Mouse (Mus musculus): ENCODE results near the gene Pdlim1. TPM values are rescaled to one million over a fixed set of nuclear protein-coding genes. Genes with fewer than 3 reads are reported as not detected.
"Not testable (repeated sequence)": the region's sequence is repeated elsewhere in the genome, so short reads cannot be mapped to it uniquely, and the experiment has no call there.

Gene Pdlim1
- polyA plus RNA-seq, 1 experiment from 2014 or later: 76.7 TPM

- Histone ChIP-seq H3K36me3 (ENCODE audit: control insufficient read depth, insufficient read depth, low read length) (no peaks in the 10 kb centered on the region), H3K27ac (ENCODE audit: low read depth, low read length) (no peak overlapping the region), H3K9ac (ENCODE audit: low read length) (no peak overlapping the region), H3K27me3 (ENCODE audit: control insufficient read depth, insufficient read depth, low read length) (no peaks in the 10 kb centered on the region), H3K9me3 (ENCODE audit: control insufficient read depth, low read length) (no peaks in the 10 kb centered on the region), H3K4me1 (ENCODE audit: control insufficient read depth, insufficient read depth, low read length) (no peaks in the 10 kb centered on the region), H3K4me2 (no peak overlapping the region), H3K4me3 (ENCODE audit: low read depth, low read length) (no peak overlapping the region)
- WGBS: 84% methylated on average over 5 of the region's 5 CpGs
- ATAC-seq (ENCODE audit: low FRiP score) (no peak), DNase-seq (ENCODE audit: low spot score, missing footprints) (no peak)
Observed at GRCm38 (mm10) chr19:40220878-40221277, 50.8 kb downstream of the Pdlim1 start.

DNA sequence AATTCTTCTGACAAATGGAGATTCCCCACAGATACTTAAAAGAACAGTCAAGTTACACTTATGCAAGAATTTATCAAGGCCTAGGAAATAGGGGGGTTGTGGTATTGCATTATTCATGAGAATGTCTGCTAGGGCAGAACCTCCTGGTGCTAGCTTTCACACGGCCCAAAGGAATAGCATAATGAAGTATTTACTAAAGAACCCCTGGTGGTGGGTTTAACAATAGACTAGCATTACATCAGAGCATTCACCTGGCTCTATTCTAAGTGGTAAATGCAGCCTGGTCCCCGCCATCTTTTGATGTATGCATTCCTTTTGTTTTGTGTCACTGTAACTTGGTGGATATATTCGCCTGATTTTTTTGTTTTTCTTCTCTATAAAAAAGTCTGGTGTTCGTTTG is 68.7 kb downstream of the Pdlim1 start:
- H3K27ac ChIP-seq (ENCODE audit: low read depth, low read length); ATAC-seq (ENCODE audit: low FRiP score); H3K4me2 ChIP-seq; H3K9me3 ChIP-seq (ENCODE audit: control insufficient read depth, low read length); DNase-seq (ENCODE audit: low spot score, missing footprints); H3K27me3 ChIP-seq (ENCODE audit: control insufficient read depth, insufficient read depth, low read length); H3K9ac ChIP-seq (ENCODE audit: low read length); H3K4me1 ChIP-seq (ENCODE audit: control insufficient read depth, insufficient read depth, low read length); H3K4me3 ChIP-seq (ENCODE audit: low read depth, low read length); H3K36me3 ChIP-seq (ENCODE audit: control insufficient read depth, insufficient read depth, low read length): not testable (repeated sequence)
- 50% methylated on average over 4 of the region's 4 CpGs for WGBS

- no peak overlapping the region for H3K4me2 ChIP-seq
- no peaks in the 10 kb centered on the region for H3K36me3 ChIP-seq (ENCODE audit: control insufficient read depth, insufficient read depth, low read length)
Observed at GRCm38 (mm10) chr19:40190596-40190995, 81.0 kb downstream of the Pdlim1 start.

DNA sequence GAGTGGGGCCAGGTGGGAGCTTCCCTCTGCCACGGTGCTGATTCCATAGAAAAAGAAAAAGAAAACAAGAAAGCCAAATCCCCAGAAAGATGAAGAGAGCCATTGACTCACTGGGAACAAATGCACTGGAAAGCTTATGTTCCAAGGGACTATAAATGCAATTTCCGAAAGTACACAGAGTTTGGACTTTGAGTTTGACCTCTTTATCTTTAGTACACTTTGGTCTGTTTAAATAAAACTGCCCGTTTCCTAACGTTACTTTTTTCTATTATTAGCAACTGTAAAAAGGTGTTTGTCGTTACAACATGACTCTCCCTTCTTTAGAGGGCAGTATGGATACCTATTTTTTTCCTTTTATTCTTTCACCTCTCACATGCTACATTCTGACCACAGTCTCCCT is 84.5 kb downstream of the Pdlim1 start, which contains the start of gene Cyp2c70:
Cyp2c70 (minus strand) TSS at position 174 of the 400 bp plus-strand sequence.
- ATAC-seq (ENCODE audit: low FRiP score): no peak
- no peak within 1 kb of the TSS for H3K9ac ChIP-seq (ENCODE audit: low read length)
- WGBS: 83% methylated on average over 5 of the region's 5 CpGs
- no peaks in the 10 kb centered on the region for H3K27me3 ChIP-seq (ENCODE audit: control insufficient read depth, insufficient read depth, low read length)
- no peaks in the 10 kb centered on the region for H3K4me1 ChIP-seq (ENCODE audit: control insufficient read depth, insufficient read depth, low read length)
- H3K36me3 ChIP-seq (ENCODE audit: control insufficient read depth, insufficient read depth, low read length): no peaks in the 10 kb centered on the region
- no peak for DNase-seq (ENCODE audit: low spot score, missing footprints)
- H3K4me2 ChIP-seq: no peak within 1 kb of the TSS
- no peaks in the 10 kb centered on the region for H3K9me3 ChIP-seq (ENCODE audit: control insufficient read depth, low read length)
- H3K4me3 ChIP-seq (ENCODE audit: low read depth, low read length): no peak within 1 kb of the TSS
- no peak within 1 kb of the TSS for H3K27ac ChIP-seq (ENCODE audit: low read depth, low read length)

More at GRCm38 (mm10) chr19:40190596-40190995, 81.0 kb downstream of the Pdlim1 start:
- no peaks in the 10 kb centered on the region for H3K4me1 ChIP-seq (ENCODE audit: control insufficient read depth, insufficient read depth, low read length)
- H3K4me3 ChIP-seq (ENCODE audit: low read depth, low read length): no peak overlapping the region
- WGBS: 93% methylated on average over 10 of the region's 10 CpGs
- DNase-seq (ENCODE audit: low spot score, missing footprints) (no peak), ATAC-seq (ENCODE audit: low FRiP score) (no peak)
- no peaks in the 10 kb centered on the region for H3K9me3 ChIP-seq (ENCODE audit: control insufficient read depth, low read length)
- no peaks in the 10 kb centered on the region for H3K27me3 ChIP-seq (ENCODE audit: control insufficient read depth, insufficient read depth, low read length)
- H3K27ac ChIP-seq (ENCODE audit: low read depth, low read length): no peak overlapping the region
- no peak overlapping the region for H3K9ac ChIP-seq (ENCODE audit: low read length)

DNA sequence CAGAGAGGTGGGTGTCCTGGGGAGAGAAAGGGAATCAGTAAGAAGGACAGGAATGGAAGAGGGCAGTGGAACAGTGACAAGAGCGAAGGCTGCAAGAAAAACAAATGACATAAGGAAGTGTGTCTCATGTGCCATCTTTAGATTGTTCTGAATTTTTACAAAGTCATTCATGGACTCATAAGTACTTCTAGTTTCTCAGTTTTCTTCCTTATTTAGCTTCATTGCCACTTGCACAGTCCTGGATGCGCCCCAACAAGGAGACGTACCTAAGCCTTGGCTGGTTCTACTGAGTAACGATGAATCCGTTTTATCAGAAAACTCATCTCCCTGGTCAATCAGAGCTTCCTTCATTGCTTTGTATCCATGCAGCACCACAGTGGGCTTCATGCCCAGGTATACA is 88.0 kb downstream of the Pdlim1 start:
- no peak for ATAC-seq (ENCODE audit: low FRiP score)

GRCm38 (mm10) chr19:40178311-40178710 is 93.3 kb downstream of the Pdlim1 start:
- Histone ChIP-seq H3K9ac (ENCODE audit: low read length) (no peak overlapping the region), H3K36me3 (ENCODE audit: control insufficient read depth, insufficient read depth, low read length) (no peaks in the 10 kb centered on the region), H3K4me3 (ENCODE audit: low read depth, low read length) (no peak overlapping the region), H3K27me3 (ENCODE audit: control insufficient read depth, insufficient read depth, low read length) (no peaks in the 10 kb centered on the region), H3K4me2 (no peak overlapping the region), H3K9me3 (ENCODE audit: control insufficient read depth, low read length) (no peaks in the 10 kb centered on the region), H3K27ac (ENCODE audit: low read depth, low read length) (no peak overlapping the region), H3K4me1 (ENCODE audit: control insufficient read depth, insufficient read depth, low read length) (no peaks in the 10 kb centered on the region)
- WGBS: 92% methylated on average over 4 of the region's 4 CpGs
- ATAC-seq (ENCODE audit: low FRiP score) (no peak), DNase-seq (ENCODE audit: low spot score, missing footprints) (no peak)

More for the DNA sequence above, 88.0 kb downstream of the Pdlim1 start:
- no peak overlapping the region for H3K9ac ChIP-seq (ENCODE audit: low read length)
- WGBS: 95% methylated on average over 5 of the region's 5 CpGs
- H3K27me3 ChIP-seq (ENCODE audit: control insufficient read depth, insufficient read depth, low read length): no peaks in the 10 kb centered on the region
- H3K4me2 ChIP-seq: no peak overlapping the region
- no peak overlapping the region for H3K4me3 ChIP-seq (ENCODE audit: low read depth, low read length)
- DNase-seq (ENCODE audit: low spot score, missing footprints): no peak
- H3K36me3 ChIP-seq (ENCODE audit: control insufficient read depth, insufficient read depth, low read length): no peaks in the 10 kb centered on the region
- no peak overlapping the region for H3K27ac ChIP-seq (ENCODE audit: low read depth, low read length)
- no peaks in the 10 kb centered on the region for H3K4me1 ChIP-seq (ENCODE audit: control insufficient read depth, insufficient read depth, low read length)
- no peaks in the 10 kb centered on the region for H3K9me3 ChIP-seq (ENCODE audit: control insufficient read depth, low read length)

Other genes with a start within 250 kb of the Pdlim1 start
- gene Cyp2c54, start 198.0 kb downstream of the Pdlim1 start, polyA plus RNA-seq (2014; fragmentation: Nextera tagmentation; extraction: Ambion mirVana): not detected in 2 replicates
- not detected in 2 replicates for gene Cyp2c50, start 182.2 kb downstream of the Pdlim1 start, polyA plus RNA-seq (2014; fragmentation: Nextera tagmentation; extraction: Ambion mirVana)
- gene Cyp2c70, start 84.5 kb downstream of the Pdlim1 start, polyA plus RNA-seq (2014; fragmentation: Nextera tagmentation; extraction: Ambion mirVana): not detected in 2 replicates
- gene Sorbs1, start 241.9 kb upstream of the Pdlim1 start, polyA plus RNA-seq (2014; fragmentation: Nextera tagmentation; extraction: Ambion mirVana): 61.0 and 62.6 TPM in 2 replicates

Data from midbrain, embryonic 11.5 days (tissue).